Mouse (Mus musculus): Measurements from ENCODE around the gene Hes5. TPM values are rescaled to one million over a fixed set of nuclear protein-coding genes. Genes with fewer than 3 reads are reported as not detected.

Gene Hes5
- polyA plus RNA-seq, 1 experiment from 2014 or later, result 116 TPM

DNA sequence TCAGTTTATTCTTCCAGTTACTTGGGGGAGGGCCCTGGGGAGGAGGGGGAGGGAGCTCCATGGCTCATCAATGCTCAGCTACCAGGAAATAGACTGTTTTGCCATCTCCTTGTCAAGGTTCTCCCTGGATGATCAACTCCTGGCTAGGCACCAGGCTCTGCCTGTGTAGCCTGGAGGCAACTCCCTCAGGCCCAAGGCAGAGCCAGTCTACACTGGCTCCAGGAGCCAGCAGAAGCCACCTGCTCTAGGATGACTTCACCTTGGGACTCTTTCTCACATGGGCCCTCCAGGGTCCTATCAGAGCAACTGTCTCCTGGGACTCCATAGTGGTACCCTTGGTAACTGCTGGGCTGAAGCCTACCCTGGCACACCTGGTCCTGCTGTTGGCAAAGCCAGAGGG, 47.4 kb downstream of the Hes5 start:
- H3K9ac ChIP-seq, result no peak overlapping the region
- H3K36me3 ChIP-seq (replicated peaks), result no peaks in the 10 kb centered on the region
- ATAC-seq (replicated peaks), result no peak
- H3K27ac ChIP-seq, result no peak overlapping the region
- H3K4me3 ChIP-seq, result no peak overlapping the region
- no peaks in the 10 kb centered on the region for H3K9me3 ChIP-seq
- H3K4me1 ChIP-seq, result no peaks in the 10 kb centered on the region
- H3K4me2 ChIP-seq, result no peak overlapping the region
- H3K27me3 ChIP-seq (replicated peaks), result no peaks in the 10 kb centered on the region

DNA sequence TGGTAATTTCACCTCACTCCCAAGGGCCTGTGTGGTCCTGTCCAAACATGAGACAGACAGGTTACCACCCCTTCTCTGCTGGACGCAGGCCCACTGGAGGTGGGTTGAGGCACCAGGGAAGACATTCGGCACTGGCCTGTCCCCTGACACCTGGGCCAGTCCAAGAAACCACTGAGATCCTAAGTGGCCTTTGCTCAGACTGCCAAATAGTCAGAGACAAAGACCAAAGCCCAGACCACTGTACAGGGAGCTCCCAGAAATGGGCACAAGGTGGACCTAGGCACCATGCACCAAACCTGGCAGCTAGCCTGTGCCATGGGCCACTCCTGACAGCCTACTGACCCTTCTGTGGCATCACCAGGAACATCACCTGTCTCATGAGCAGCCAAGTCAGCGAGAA, 48.5 kb downstream of the Hes5 start:
- ATAC-seq (replicated peaks), result no peak
- Histone ChIP-seq H3K9ac (no peak overlapping the region), H3K4me3 (no peak overlapping the region), H3K4me2 (no peak overlapping the region), H3K4me1 (no peaks in the 10 kb centered on the region), H3K36me3 (replicated peaks) (no peaks in the 10 kb centered on the region), H3K9me3 (no peaks in the 10 kb centered on the region), H3K27ac (no peak overlapping the region), H3K27me3 (replicated peaks) (no peaks in the 10 kb centered on the region)
- WGBS, result 90% methylated on average over 3 of the region's 3 CpGs

DNA sequence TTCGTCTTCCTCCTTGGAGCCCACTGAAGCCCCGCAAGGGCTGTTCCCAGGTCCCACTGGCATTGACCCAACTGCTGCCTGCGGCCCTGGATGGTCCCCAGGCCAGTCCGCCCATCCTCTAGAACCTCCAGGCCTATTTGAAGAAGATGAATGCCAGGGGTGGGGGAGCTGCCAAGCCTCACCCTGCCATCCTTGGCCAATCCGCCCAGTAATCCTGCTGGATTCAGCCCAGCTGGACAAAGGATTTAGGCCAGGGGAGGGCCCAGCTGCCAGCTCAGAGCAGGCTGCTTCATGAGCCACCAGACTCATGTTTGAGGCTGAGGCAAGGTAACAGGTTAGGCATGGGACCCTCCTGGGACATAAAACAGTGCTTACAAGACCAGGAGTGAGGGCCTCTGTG, 50.1 kb downstream of the Hes5 start:
- ATAC-seq (replicated peaks), result no peak

GRCm38 (mm10) chr4:155011312-155012025, 50.7 kb downstream of the Hes5 start:
- Histone ChIP-seq H3K36me3 (replicated peaks) (no peaks in the 10 kb centered on the region), H3K9me3 (no peaks in the 10 kb centered on the region), H3K27me3 (replicated peaks) (no peaks in the 10 kb centered on the region), H3K9ac (no peak overlapping the region), H3K4me2 (no peak overlapping the region), H3K4me3 (no peak overlapping the region), H3K27ac (no peak overlapping the region), H3K4me1 (peaks cover 4% of the 10 kb centered on the region; the same call in 1 of the 2 replicates)
- ATAC-seq (replicated peaks), result no peak
- 77% methylated on average over 8 of the region's 8 CpGs for WGBS

More for the DNA sequence above, 50.1 kb downstream of the Hes5 start:
- H3K36me3 ChIP-seq (replicated peaks), result no peaks in the 10 kb centered on the region
- H3K27me3 ChIP-seq (replicated peaks), result no peaks in the 10 kb centered on the region
- no peak overlapping the region for H3K9ac ChIP-seq
- H3K4me2 ChIP-seq, result no peak overlapping the region
- no peak overlapping the region for H3K4me3 ChIP-seq
- 72% methylated on average over 5 of the region's 5 CpGs for whole genome bisulfite sequencing
- H3K27ac ChIP-seq, result no peak overlapping the region
- peaks cover 4% of the 10 kb centered on the region; the same call in 1 of the 2 replicates for H3K4me1 ChIP-seq
- no peaks in the 10 kb centered on the region for H3K9me3 ChIP-seq

Other genes with a start within 250 kb of the Hes5 start
- gene Ttc34, start 123.5 kb upstream of the Hes5 start, polyA plus RNA-seq (2015; fragmentation: Nextera tagmentation; extraction: Ambion mirVana), result 1.6 and 1.7 TPM in 2 replicates
- gene Mmel1, start 91.3 kb upstream of the Hes5 start, polyA plus RNA-seq (2015; fragmentation: Nextera tagmentation; extraction: Ambion mirVana), result 0.31 and 0.49 TPM in 2 replicates
- gene Fam213b, start 61.8 kb upstream of the Hes5 start, polyA plus RNA-seq (2015; fragmentation: Nextera tagmentation; extraction: Ambion mirVana), result 56.1 and 62.6 TPM in 2 replicates
- 0.19 and 0.28 TPM in 2 replicates for gene Tnfrsf14, start 32.4 kb upstream of the Hes5 start, polyA plus RNA-seq (2015; fragmentation: Nextera tagmentation; extraction: Ambion mirVana)
- 44.3 and 44.9 TPM in 2 replicates for gene Pank4, start 3.2 kb downstream of the Hes5 start, polyA plus RNA-seq (2015; fragmentation: Nextera tagmentation; extraction: Ambion mirVana)
- gene Plch2, start 95.9 kb downstream of the Hes5 start, polyA plus RNA-seq (2015; fragmentation: Nextera tagmentation; extraction: Ambion mirVana), result 20.1 and 23.0 TPM in 2 replicates
- gene Pex10, start 106.1 kb downstream of the Hes5 start, polyA plus RNA-seq (2015; fragmentation: Nextera tagmentation; extraction: Ambion mirVana), result 21.9 and 22.7 TPM in 2 replicates
- 111 and 115 TPM in 2 replicates for gene Rer1, start 125.5 kb downstream of the Hes5 start, polyA plus RNA-seq (2015; fragmentation: Nextera tagmentation; extraction: Ambion mirVana)
- 8.2 and 8.9 TPM in 2 replicates for gene Morn1, start 125.7 kb downstream of the Hes5 start, polyA plus RNA-seq (2015; fragmentation: Nextera tagmentation; extraction: Ambion mirVana)